Mouse (Mus musculus) frontal cortex, postnatal 14 days (tissue): ENCODE results near the gene Serpina1a.
"Not testable (repeated sequence)": the region's sequence is repeated elsewhere in the genome, so short reads cannot be mapped to it uniquely, and the experiment has no call there.

Experiments used
- DNase-seq, 2 experiments: peaks; one replicate each; pipeline ENCODE4 v3.0.0; 2022; ENCODE audit warnings: low spot score in 2 of 2

Serpina1a gene

DNA sequence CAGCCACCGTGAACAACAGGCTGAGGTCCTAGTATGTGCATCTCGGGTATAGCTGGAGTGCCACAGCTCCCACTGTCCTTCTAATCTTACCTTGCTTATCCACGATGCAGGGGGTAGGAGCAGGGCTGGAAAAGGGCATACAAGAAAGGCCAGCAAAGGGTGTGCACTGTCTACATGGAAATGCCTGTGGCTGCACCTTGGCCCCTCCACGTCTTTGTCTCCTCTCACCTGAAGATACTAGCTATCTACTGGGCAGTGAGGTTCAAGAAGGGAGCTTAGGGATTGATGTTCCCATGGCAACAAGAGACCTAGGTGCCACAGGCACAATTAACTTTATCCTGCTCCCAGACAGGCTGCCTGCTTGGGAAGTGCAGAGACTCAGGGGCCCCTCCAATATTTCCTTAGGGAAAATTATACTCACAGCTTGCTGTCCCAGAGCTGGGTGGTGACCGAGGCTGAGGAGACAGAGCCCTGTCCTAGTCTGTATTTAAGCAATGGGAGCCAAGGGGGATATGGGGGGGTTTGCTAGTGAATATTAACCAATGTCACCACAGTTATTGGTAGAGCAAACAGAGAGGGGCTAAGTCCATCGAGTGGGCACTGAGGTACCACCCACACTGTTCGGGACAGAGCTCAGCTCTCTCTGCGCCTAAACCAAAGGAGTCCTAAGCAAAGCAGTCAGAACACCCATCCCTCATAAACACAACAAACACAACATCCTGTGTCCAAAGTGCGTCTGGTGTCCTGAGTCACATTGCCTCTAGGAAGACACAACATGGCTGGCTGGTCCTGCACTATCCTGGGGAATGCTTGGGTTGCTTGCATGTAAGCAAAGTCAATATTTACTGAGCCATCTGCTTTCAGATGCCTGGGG is at the start of gene Serpina1a:
TSS of gene Serpina1a (minus strand) at position 462 of the 874 bp plus-strand sequence.
- DNase-seq, result not testable (repeated sequence)

- DNase-seq, result not testable (repeated sequence)
Observed at GRCm38 (mm10) chr12:103909181-103909580, 45.8 kb upstream of the Serpina1a start.

DNA sequence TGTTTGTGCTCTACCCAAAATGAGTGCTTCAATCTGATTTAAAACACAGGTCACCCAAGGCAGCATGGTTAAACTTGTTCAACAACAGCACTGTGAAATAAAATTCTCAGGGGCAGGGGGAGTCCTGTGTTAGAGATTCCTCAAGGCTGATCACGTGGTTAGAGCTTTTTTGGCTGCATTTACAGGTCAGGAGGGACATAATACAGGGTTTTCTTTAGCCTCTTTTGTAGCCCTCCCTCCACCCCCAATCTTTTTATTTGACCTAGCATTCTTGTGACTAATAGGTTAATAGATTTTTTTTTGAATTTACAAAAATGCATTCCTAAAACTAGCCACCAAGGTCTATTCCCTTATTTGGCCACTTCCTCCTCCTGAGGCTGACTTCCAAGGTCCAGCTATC is 44.4 kb upstream of the Serpina1a start:
- not testable (repeated sequence) for DNase-seq

GRCm38 (mm10) chr12:103904837-103905340 is 41.5 kb upstream of the Serpina1a start, which contains the start of gene Serpina1c:
Gene Serpina1c (minus strand): TSS chr12:103904887.
- DNase-seq, result not testable (repeated sequence)

DNA sequence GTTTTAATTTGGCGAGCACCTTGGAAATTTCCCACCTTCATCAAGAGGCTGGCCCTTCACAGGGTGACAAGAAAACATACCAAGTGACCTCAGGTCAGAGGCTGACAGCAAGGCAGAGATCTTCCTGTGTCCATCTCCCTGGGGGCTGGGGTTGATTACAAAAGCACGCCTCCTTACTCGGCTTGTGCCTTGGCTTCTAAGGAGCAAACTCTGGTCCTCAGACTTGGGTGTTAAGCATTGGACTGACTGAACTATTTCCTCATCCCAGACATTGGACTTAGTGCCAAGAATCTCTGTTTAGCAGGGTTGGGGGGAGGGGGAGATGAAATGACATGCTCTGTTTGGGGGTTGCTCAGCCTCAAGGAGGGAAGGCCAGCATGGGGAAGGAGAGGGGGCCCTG is 38.6 kb upstream of the Serpina1a start:
- DNase-seq, result not testable (repeated sequence)

GRCm38 (mm10) chr12:103866873-103867272 is 3.5 kb upstream of the Serpina1a start:
- DNase-seq, result not testable (repeated sequence)

DNA sequence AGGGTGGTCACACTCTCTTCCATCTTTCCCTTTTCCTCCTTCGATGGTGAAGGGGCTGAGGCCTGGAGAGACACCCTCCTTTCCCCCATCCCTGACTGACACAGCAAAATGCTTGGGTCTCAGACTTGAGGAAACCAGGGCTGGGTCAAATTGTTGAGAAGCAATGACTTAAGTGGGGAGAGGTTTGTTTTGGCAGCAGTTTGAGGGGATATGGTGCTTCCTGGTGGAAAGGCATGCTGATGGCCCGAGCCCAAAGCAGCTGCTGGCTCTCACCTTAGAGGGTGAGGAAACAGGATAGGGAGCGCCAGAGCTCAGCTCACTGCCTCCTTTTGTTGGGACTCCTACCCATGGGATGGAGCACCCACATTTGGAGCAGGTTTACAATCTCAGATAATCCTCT is 2.4 kb downstream of the Serpina1a start:
- DNase-seq, result no peak

DNA sequence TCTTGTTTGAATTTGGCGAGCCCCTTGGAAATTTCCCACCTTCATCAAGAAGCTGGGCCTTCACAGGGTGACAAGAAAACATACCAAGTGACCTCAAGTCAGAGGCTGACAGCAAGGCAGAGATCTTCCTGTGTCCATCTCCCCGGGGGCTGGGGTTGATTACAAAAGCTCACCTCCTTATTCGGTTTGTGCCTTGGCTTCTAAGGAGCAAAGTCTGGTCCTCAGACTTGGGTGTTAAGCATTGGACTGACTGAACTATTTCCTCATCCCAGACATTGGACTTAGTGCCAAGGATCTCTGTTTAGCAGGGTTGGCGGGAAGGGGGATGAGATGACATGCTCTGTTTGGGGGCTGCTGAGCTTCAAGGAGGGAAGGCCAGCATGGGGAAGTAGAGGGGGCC is 2.8 kb downstream of the Serpina1a start:
- not testable (repeated sequence) for DNase-seq

- DNase-seq, result not testable (repeated sequence)
Observed at GRCm38 (mm10) chr12:103859584-103859983, 3.8 kb downstream of the Serpina1a start.

- DNase-seq, result not testable (repeated sequence)
Observed at GRCm38 (mm10) chr12:103853032-103853431, 10.3 kb downstream of the Serpina1a start.

DNA sequence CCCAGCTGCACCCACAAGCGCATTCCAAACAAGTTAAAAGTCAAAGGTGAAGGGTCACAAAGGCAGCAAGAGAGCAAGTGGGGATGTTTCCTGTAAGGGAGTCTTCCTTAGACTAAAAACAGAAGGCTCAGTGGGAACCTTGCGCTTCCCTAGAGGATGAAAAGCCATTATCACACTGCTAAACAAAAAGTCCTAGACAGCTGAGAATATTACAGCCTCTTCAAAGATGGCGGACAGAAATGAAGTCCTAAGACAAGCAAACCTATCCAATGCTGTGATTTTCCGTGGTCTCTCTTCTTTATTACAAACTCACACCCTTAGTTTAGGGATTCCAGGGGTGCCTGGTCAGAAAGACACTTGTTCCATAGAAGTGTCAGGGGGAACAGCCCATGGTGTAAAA is 33.1 kb downstream of the Serpina1a start, which contains the start of gene Serpina1b:
TSS of gene Serpina1b (minus strand) at position 101 of the 400 bp plus-strand sequence.
- DNase-seq, result not testable (repeated sequence)

DNA sequence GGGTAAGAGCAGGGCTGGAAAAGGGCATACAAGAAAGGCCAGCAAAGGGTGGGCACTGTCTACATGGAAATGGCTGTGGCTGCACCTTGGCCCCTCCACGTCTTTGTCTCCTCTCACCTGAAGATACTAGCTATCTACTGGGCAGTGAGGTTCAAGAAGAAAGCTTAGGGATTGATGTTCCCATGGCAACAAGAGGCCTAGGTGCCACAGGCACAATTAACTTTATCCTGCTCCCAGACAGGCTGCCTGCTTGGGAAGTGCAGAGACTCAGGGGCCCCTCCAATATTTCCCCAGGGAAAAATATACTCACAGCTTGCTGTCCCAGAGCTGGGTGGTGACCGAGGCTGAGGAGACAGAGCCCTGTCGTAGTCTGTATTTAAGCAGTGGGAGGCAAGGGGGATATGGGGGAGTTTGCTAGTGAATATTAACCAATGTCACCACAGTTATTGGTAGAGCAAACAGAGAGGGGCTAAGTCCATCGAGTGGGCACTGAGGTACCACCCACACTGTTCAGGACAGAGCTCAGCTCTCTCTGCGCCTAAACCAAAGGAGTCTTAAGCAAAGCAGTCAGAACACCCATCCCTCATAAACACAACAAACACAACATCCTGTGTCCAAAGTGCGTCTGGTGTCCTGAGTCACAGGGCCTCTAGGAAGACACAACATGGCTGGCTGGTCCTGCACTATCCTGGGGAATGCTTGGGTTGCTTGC is 35.5 kb downstream of the Serpina1a start:
- not testable (repeated sequence) for DNase-seq

DNA sequence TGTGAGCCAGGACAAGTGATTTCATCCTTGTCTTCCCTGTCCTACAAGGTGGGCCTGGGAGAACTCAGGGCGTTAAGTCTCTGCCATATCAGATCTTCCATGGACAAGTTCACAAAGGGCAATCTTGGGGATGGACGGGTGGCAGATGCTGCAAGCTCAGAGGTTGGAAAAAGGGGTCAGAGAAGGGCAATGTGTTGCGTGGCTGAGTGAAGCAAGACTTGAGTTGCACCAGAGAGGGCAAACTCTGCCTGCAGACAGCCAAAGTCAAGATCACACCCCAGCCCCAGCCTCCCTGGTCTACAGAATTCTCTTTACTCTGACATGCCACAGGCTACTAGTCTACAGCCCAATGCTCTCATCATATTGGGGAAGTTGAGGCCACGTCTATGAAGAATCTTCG is 39.5 kb downstream of the Serpina1a start:
- DNase-seq, result not testable (repeated sequence)
